Mouse (Mus musculus) ZHBTc4 (cell line): ENCODE results near the gene Myt1.
"Not testable (repeated sequence)": the region's sequence is repeated elsewhere in the genome, so short reads cannot be mapped to it uniquely, and the experiment has no call there.

Experiments
- DNase-seq: peaks from one replicate; pipeline ENCODE4 v3.0.0-alpha.2; 2011; ENCODE audit warnings: low read depth, low spot score

Myt1 gene

DNA sequence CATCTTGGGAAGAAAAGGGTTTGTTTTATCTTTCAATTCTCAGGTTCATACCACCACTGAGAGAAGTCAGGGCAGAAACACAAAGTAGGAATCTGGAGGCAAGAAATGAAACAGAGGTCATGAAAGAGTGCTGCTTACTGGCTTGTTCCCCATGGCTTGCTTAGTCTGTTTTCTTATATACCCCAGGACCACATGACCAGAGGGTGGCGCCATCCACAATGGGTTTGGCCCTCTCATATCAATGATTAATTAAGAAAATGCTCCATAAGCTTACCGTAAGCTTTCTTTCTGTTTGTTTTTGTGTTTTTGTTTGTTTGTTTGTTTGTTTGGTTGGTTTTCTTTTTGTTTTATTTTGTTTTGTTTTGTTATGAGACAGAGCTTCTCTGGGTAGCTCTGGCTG is 14.6 kb downstream of the Myt1 start:
- peak; percentile 10 for DNase-seq

DNA sequence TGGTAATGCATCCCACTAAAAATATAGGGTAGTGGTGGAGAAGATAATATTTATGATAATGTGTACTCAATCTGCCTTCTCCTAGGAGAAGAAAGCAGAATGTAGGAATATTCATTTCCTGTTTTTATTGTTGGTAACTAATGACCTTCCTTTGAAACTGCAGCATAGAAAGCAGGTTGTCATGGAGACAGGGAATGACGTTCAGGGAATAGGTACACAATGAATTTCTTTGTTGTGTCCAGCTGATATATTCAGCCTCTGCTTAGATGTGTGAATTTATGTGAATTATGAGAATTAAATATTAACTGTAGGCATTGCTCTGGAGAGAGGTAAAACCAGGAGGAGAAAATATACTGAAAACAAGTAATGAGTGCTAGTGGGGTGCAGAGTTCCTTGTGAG is 18.3 kb downstream of the Myt1 start:
- DNase-seq: no peak

DNA sequence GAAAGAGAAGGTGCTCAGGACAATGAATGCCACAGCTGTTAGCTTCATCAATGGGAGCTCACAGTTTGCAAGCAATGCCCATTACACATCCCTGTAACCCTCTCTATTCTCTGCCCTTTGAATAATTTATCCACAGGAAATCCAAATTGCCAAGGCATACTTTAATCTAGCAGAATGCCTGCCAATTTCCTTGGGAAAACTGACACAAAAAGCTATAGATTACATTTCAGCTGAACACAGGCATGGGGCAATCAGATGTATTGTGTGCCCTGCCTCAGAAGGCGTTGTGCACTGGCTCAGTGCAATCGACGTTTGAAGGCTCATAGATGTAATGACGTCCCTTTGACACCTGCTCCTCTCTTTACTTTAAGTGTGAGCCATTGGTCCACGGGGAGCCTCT is 24.7 kb downstream of the Myt1 start:
- no peak for DNase-seq

DNA sequence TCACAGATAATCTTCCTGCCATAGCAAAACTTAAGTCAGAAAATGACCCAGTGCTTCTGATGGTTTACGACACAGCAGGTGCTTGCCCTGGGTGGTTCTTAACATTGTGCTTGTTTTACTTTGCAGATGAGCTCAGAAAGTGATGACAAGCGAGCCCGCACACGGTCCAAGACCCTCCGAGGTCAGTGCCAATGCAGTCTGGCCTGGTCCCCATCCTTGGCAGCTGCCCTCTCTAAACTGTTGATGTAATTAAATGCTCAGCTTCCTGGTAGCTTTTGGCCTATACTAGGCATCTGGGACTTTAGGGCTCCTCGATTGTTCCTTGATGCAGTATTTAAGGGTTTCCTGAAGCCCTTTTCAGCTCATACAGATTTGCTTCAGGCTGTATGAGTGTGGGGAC is 26.3 kb downstream of the Myt1 start:
- no peak for DNase-seq

DNA sequence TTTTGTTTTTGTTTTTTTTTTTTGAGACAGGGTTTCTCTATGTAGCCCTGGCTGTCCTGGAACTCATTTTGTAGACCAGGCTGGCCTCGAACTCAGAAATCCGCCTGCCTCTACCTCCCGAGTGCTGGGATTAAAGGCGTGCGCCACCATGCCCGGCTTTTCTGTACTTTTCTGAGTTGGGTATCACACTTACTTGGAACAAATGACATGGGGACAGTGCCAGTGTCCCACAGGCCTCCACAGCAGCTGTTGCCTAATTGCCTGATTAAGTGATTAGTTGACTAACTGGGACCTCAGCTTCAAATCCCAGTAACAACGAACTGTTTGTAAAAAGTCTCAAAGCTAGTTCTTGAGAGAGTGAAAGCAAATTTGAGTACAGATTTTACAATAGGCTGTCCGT is 30.1 kb downstream of the Myt1 start:
- not testable (repeated sequence) for DNase-seq

DNA sequence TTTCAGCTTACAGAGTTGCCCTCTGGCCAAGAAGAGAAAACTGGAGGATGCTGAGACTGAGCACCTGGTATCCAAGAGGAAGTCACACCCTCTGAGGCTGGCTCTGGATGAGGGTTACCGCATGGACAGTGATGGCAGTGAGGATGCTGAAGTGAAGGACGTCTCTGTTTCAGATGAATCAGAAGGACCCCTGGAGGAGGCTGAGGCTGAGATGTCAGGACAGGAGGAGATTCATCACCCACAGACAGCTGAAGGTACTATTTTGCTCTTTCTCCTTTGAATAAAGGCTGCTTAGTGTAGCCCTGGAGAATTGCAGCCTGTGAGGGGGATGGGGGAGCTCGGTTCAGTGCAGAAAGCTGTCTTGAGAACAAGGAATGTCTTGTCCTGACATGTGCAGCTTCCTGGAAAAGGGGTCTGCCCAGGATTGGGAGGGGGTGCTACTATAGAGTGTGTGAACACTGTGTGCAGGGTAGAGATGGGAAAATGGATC is 32.6 kb downstream of the Myt1 start:
- DNase-seq: no peak

DNA sequence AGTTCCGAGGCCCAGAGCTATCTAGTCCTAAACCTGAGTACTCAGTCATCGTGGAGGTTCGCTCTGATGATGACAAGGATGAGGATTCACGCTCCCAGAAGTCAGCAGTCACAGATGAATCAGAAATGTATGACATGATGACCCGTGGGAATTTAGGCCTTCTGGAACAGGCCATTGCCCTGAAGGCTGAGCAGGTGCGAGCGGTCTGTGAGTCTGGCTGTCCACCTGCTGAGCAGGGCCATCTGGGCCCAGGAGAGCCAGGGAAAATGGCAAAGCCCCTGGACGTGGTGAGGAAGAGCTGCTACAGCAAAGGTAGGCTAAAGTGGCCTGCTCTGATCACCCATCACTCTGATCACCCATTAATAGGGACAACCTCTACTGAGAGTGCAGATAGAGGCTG is 34.5 kb downstream of the Myt1 start:
- no peak for DNase-seq

DNA sequence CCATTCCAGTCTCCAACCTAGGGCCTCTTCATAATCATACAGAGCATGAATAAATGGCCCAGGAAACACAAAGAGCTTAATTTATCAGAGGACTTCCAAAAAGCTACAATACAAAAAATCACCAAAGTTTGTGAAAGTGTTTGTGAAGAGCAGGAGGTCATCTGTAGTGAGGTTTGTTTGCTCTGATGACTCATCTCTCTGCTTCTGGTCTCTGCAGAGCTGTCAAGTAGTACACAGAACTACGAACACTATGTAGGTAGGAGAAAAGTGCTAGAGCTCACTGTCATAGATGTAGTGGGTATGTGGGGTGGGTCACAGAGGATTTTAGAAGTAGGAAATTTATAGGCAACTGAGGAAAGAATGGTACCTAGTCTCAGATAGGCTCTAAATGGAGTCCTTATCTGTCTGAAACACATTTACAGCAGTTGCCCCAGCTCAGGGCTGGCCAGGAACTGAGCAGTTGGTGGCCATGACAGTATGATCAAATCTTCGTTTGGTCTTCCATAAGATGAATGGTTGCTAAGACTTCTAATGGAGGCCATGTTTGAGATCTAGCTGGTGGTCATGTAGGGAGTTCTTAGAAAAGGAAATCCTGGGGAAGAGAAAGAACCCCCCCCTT is 66.0 kb downstream of the Myt1 start:
- no peak for DNase-seq

DNA sequence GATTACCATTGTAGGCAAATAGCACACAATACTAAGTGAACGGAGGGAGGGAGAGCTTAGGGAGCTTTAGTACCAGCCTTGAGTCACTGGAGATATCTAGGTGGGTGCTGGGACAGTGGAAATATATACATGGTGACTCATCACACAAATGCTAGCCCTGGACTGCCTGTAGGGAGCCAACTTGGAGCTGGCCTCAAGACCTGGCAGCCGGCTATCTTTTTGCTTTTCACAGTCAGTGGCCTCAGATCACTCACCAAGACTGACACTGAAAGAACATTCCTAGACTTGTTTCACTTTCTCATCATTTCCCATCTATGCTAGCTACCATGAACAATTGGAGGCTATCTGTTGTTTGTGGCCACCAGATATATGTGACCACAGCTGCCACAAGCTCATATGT is 69.6 kb downstream of the Myt1 start:
- no peak for DNase-seq

DNA sequence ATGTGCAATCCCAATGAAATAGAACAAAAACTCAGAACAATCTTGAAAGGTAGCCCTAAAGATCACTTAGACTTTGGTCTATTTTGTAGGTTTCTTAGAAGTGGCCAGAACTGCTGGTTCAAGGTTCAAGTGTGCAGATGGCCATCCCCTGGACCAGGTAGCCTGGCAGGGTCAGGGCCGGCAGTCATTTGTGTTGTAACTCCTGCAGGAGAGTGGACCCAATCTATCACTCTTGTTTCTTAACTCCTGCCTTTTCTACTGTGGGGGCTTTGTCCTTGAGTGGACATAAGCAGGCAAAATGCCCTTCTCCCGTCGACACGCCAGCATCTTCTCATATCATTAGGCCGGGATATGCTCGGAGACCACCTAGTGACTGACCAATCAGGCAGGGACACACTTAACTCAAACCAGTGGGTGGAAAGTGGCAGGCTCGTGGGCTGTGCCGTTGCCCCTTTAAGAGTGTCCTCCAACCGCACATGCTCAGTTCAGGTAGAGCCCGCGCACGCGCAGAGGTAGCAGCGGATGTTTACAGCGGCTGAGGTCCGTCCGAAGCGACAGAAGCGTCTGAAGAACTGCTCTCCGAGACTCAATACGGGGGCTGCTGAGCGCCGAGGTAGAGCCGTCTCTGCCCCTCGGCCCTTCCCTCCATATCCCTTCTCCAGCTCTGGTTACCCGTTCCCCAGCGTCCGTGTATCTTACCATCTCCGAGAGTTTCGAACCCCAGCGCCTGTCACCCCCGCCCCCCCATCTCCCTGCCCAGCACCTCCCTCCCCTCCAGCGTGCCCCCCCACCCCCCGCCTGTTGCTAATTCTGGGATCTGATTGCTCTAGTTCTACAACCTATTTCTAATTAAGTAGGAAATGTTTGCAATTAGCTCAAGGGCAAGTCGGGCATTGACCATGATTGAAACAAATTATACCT is 74.5 kb downstream of the Myt1 start, which contains the start of gene Pcmtd2:
Gene Pcmtd2 (plus strand): TSS at position 483 of the 921 bp plus-strand sequence.
- DNase-seq: peak; percentile 94

DNA sequence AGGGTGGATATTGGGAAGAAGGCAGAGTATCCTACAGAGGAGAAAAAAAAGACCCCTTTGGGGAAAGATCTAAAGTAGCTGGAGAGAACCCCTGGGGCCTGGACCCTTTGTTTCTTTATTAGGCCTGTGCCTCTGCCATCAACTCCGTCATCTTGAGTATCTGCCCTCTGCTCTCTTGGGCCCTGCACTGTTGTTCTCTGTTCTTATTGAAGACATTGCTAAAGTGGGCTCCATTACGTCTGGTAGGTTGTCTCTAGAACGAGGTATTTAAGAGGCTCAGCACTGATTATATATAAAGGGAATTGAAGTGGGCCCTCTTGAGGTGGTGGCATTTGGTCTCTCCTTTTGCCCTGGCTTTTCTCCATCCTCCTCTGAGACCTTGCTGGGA is 75.2 kb downstream of the Myt1 start:
- peak; percentile 13 for DNase-seq

DNA sequence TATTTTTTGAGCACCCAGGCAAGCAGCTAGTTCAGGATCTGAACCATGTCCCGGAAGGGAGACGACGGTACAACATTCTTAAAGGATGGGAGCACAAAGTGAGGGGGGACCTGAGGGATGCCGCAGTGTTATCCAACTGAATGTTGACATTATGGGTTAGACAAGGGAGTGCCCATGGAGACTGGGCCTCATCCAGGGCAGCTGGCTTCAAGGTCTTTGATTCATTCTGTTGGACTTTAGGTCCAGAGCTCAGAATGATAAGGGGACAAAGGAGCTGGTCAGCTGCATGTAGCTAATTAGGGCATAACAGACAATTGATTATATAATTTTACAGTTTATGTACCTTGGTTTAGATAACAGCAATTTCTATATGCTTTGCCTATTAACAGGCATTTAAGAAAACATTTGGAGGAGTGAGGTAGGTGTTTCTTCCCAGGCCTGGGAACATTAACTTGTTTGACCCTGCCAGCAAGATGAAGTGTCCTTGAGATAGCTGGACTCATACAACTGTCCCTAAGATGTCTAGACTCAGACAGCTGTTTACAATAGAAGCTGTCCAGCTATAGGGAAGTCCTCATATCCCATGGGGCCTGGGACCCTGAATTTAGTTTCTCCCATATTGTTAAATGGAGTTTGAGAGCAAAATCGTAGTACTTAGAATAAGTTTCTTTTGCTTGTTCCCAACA is 82.7 kb downstream of the Myt1 start:
- DNase-seq: no peak

DNA sequence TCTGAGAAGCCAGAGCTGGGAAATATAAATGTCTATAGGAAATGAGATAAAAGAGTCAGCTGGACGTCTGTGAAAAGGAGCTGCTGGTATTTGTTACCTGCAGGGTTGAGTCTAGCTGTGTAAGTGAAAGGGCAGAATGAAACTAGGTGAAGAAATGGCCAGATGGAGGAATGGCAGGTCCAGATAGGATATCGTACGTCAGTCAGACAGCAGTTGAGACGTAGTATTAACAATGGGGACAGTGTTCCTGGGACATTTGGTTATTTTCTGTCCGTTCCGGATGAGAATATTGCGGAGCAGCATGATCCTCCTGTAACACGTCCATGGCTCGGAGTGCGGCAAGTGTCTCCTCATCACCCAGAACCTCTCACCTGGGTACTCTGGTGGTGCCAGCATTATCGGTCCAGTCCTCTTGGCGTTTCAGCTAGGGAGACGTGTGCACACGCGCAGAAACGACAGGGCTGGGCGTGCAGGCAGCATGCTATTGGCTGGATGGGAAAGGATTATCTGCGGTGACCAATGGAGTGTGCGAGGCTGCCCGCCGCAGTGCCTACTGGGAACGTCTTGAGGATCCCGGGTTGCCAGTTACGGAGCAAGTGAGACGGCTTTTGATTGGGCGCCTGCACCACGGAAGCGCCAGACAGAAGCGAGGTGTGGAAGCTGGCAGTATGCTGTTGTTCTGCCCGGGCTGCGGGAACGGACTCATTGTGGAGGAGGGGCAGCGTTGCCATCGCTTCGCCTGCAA is 100.8 kb downstream of the Myt1 start, which contains the start of gene Polr3k:
Gene Polr3k (plus strand): TSS at position 547 of the 745 bp plus-strand sequence.
- DNase-seq: peak; percentile 97

DNA sequence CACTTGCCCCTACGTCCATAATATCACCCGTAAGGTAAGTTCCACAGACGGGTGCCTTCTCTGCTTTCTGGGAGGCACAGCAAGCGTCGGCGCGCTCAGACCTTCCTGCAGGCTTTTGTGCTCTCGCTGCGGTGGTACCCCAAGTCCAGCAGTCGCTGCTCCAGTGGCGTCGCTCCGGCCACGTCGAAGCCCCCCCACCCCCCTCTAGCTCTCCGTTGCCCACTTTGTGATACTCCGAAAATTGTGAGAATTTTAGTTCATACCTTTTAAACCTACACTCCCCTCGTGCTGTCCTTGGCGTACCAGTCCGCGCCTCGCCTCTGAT is 101.4 kb downstream of the Myt1 start:
- DNase-seq: no peak

DNA sequence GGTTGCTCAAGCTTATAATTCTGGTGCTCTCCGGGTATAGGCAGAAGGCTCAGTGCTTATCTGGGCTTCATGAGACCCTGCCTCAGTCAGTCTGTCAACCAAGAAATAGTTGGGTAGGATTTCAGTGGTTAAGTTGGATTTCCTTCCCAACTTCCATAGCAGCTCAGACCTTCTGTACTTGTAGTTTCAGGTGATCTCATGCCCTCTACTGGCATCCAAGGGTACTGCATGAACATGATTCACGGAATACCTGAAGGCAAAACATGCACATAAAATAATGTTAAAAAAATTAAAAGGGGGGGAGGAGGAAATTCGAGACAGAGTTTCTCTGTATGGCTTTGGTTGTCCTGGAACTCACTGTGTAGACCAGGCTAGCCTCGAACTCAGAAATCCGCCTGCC is 103.8 kb downstream of the Myt1 start:
- peak; percentile 74 for DNase-seq

DNA sequence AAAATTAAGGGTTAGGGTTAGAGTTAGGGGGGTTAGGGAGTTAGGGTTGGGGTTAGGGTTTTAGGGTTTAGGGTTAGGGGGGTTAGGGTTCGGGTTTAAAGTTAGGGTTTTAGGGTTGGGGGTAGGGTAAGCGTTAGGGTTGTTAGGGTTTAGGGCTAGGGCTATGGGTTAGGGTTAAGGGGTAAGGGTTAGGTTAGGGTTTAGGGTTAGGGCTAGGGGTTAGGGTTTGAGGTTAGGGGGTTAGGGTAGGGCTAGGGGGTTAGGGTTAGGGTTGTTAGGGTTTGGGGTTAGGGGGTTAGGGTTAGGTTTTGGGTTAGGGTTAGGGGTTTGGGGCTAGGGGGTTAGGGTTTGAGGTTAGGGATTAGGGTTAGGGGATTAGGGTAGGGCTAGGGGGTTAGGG is 107.9 kb downstream of the Myt1 start:
- no peak for DNase-seq
